ENCODE assay signal across 8 mouse cellular contexts in genomic region chr9:8042338-8043043, GRCm38 (mm10). TPM values are rescaled to one million over a fixed set of nuclear protein-coding genes. Genes with fewer than 3 reads are reported as not detected.
DNase-seq lines count a peak whose midpoint lies in the region; ATAC-seq and TF ChIP-seq lines count a peak whose summit lies in the region.

Cfap300 (minus strand) TSS chr9:8042823.

- H3K9ac ChIP-seq in hindbrain, embryonic 16.5 days (ENCODE audit: low read depth, low read length): peak within 1 kb of the TSS; percentile 87

- no peaks in the 10 kb centered on the region for H3K27me3 ChIP-seq in hindbrain, embryonic 16.5 days (replicated peaks; ENCODE audit: control insufficient read depth, insufficient read depth, low read length)

- H3K36me3 ChIP-seq in hindbrain, embryonic 16.5 days (ENCODE audit: control insufficient read depth, insufficient read depth, low read length): no peaks in the 10 kb centered on the region

- H3K4me1 ChIP-seq in cortical plate, adult 2 months (ENCODE audit: control insufficient read depth, insufficient read depth, low read length): no peaks in the 10 kb centered on the region
- peaks cover 10% of the 10 kb centered on the region for H3K4me1 ChIP-seq in hindbrain, embryonic 16.5 days (ENCODE audit: control insufficient read depth, insufficient read depth, low read depth, low read length)

- peak within 1 kb of the TSS; percentile 76 for H3K4me3 ChIP-seq in cortical plate, adult 2 months (ENCODE audit: insufficient read depth, low read length)
- peak within 1 kb of the TSS; percentile 91 for H3K4me3 ChIP-seq in gastrocnemius, adult 2 months
- peak within 1 kb of the TSS; percentile 78 for H3K4me3 ChIP-seq in hindbrain, embryonic 16.5 days (ENCODE audit: low read length)

- no peak for TF ChIP-seq CTCF in cortical plate, adult 2 months (IDR thresholded peaks at IDR 0.05; ENCODE audit: extremely low read depth, insufficient read depth, low read length)
- TF ChIP-seq CTCF in gastrocnemius, adult 2 months (IDR thresholded peaks at IDR 0.05): no peak

- peak; percentile 98 for DNase-seq in gastrocnemius, adult 2 months
- DNase-seq in left cerebral cortex, adult 11 months (ENCODE audit: low spot score): peak; percentile 94
- peak; percentile 98 for DNase-seq in lung, postnatal 36 days
- DNase-seq in retina, postnatal 7 days (ENCODE audit: low read depth, low spot score): peak; percentile 88
- DNase-seq in urinary bladder, adult 18-20 months (ENCODE audit: low spot score in 2 of 2): peak; percentile 92 to 93

- no peaks in the 10 kb centered on the region for H3K9me3 ChIP-seq in hindbrain, embryonic 16.5 days (ENCODE audit: control insufficient read depth, low read length)

- peak within 1 kb of the TSS; percentile 45 for H3K27ac ChIP-seq in cortical plate, adult 2 months (ENCODE audit: insufficient read depth, low read length)
- peak within 1 kb of the TSS; percentile 88 for H3K27ac ChIP-seq in gastrocnemius, adult 2 months
- H3K27ac ChIP-seq in hindbrain, embryonic 16.5 days (ENCODE audit: low read depth, low read length): peak within 1 kb of the TSS; percentile 92

- intact Hi-C loops in gastrocnemius, adult 2 months (cut with DNase I): loop anchor here (1.0 kb wide), 1 partner anchor 37 kb away; no protein-coding TSS in a partner anchor

- TF ChIP-seq POLR2A in cortical plate, adult 2 months (IDR thresholded peaks at IDR 0.05; ENCODE audit: extremely low read depth, insufficient read depth, low read length): peak; percentile 88

- ATAC-seq in activated CD4-positive, CD25-positive, alpha-beta regulatory T cell, adult 4 months: peak; percentile 95
- ATAC-seq in hindbrain, embryonic 16.5 days: peak; percentile 99

- peak within 1 kb of the TSS; percentile 79 for H3K4me2 ChIP-seq in hindbrain, embryonic 16.5 days (ENCODE audit: low read length)

- WGBS in hindbrain, embryonic 16.5 days: under 1% methylated on average over 39 of the region's 39 CpGs

RNA-seq across cellular contexts. Expression of gene Cfap300, which starts in this region (rescaled TPM):
- under 1 TPM; 0.41 to 0.98 TPM for polyA plus RNA-seq in activated CD4-positive, CD25-positive, alpha-beta regulatory T cell, adult 4 months (2017; shearing (Covaris generic))
- polyA plus RNA-seq in cortical plate, adult 2 months (2012; rRNA removed): 6.8 and 7.6 TPM in 2 replicates
- total RNA-seq in gastrocnemius, adult 2 months (2021): under 1 TPM; 0.20 to 0.26 TPM
- 13.5 and 16.9 TPM in 2 replicates for polyA plus RNA-seq in hindbrain, embryonic 16.5 days (2015; fragmentation: Nextera tagmentation; extraction: Ambion mirVana)

Comparison
In these comparisons a context has a peak if more than half of its experiments do, and no peak if none do; other contexts are left out.
1. Peak in every context shown above with its lines: DNase-seq, ATAC-seq, H3K4me3 ChIP-seq and H3K27ac ChIP-seq.
2. Peak in ATAC-seq in activated CD4-positive, CD25-positive, alpha-beta regulatory T cell, adult 4 months; RNA of the gene not detected or under 1 TPM.
3. Peak in DNase-seq, H3K4me3 ChIP-seq and H3K27ac ChIP-seq in gastrocnemius, adult 2 months; RNA of the gene not detected or under 1 TPM.